Mouse (Mus musculus) hindbrain, embryonic 10.5 days (tissue): ENCODE measurements around the gene Serpinb9b. TPM values are rescaled to one million over a fixed set of nuclear protein-coding genes. Genes with fewer than 3 reads are reported as not detected.

Experiments used
- DNase-seq: peaks from one replicate; pipeline ENCODE4 v3.0.0-alpha.2; 2017; ENCODE audit warnings: low spot score
- H3K27ac ChIP-seq: fragments of 300-500 bp; sonication (generic); 2 replicates; pipeline ENCODE4 v1.5.1; 2016; ENCODE audit warnings: mild to moderate bottlenecking, moderate library complexity
- H3K27me3 ChIP-seq: fragments of 300-500 bp; sonication (generic); 2 replicates; pipeline ENCODE4 v1.6.1; 2016; ENCODE audit warnings: mild to moderate bottlenecking; ENCODE audit not compliant: poor library complexity, insufficient read depth, severe bottlenecking
- H3K36me3 ChIP-seq: fragments of 300-500 bp; sonication (generic); 2 replicates; pipeline ENCODE4 v1.6.1; 2016; ENCODE audit warnings: mild to moderate bottlenecking, moderate library complexity
- H3K4me1 ChIP-seq: fragments of 300-500 bp; sonication (generic); replicated peaks from 2 replicates; pipeline ENCODE4 v1.6.1; 2016; ENCODE audit warnings: mild to moderate bottlenecking
- H3K4me3 ChIP-seq: fragments of 300-500 bp; sonication (generic); 2 replicates; pipeline ENCODE4 v1.5.1; 2016; ENCODE audit warnings: mild to moderate bottlenecking, moderate library complexity
- H3K9me3 ChIP-seq: fragments of 300-500 bp; sonication (generic); 2 replicates; pipeline ENCODE4 v1.6.1; 2016; ENCODE audit warnings: mild to moderate bottlenecking, moderate library complexity
- WGBS: fragments of 180-500 bp; shearing (Covaris S2); methylation state at CpG from one replicate; pipeline ENCODE4 v1.1.7; 2016; 5-methylcytosine and 5-hydroxymethylcytosine counted together
- polyA plus RNA-seq: library from polyadenylated mRNA; unstranded; fragments of >200 nt; fragmentation: Nextera tagmentation; extraction: Ambion mirVana; gene quantifications from 2 replicates; pipeline ENCODE4 v1.2.1, GENCODE M21; 2016

The Serpinb9b gene
- polyA plus RNA-seq, 1 experiment from 2014 or later = 0.21 TPM

- H3K36me3 ChIP-seq = no peaks in the 10 kb centered on the region
These were observed 62.4 kb downstream of the Serpinb9b start for GRCm38 (mm10) chr13:33089566-33089965.

GRCm38 (mm10) chr13:33090546-33090945 lies 63.3 kb downstream of the Serpinb9b start:
- no peaks in the 10 kb centered on the region for H3K27me3 ChIP-seq
- 73% methylated on average over 1 of the region's 1 CpGs for WGBS
- no peak for DNase-seq
- H3K36me3 ChIP-seq = no peaks in the 10 kb centered on the region
- peaks cover 6% of the 10 kb centered on the region; the same call in 1 of the 2 replicates for H3K9me3 ChIP-seq
- H3K4me1 ChIP-seq = 0 out of 2 replicates have a peak, but pooled peaks cover 2% of the 10 kb centered on the region
- H3K4me3 ChIP-seq = no peak overlapping the region
- H3K27ac ChIP-seq = no peak overlapping the region

More at GRCm38 (mm10) chr13:33089566-33089965, 62.4 kb downstream of the Serpinb9b start:
- no peak for DNase-seq
- Histone ChIP-seq H3K27ac (no peak overlapping the region), H3K27me3 (no peaks in the 10 kb centered on the region), H3K9me3 (peaks cover 6% of the 10 kb centered on the region; the same call in 1 of the 2 replicates), H3K4me1 (0 out of 2 replicates have a peak, but pooled peaks cover 4% of the 10 kb centered on the region), H3K4me3 (no peak overlapping the region)
- 89% methylated on average over 3 of the region's 3 CpGs for WGBS

DNA sequence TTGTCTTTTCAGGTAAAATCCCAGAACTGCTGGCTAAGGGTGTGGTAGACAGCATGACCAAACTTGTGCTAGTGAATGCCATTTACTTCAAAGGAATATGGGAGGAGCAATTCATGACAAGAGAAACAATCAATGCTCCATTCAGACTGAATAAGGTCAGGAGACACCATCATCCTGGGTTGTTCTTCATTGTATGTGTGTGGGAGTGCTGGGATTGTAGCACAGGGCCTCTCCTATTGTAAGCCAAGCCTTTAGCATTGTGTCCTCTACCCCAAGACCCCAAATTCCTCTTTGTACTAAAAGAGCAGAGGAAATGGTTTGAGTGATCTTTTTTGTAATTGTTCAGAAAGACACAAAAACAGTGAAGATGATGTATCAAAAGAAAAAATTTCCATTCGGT lies 64.1 kb downstream of the Serpinb9b start:
- no peak overlapping the region for H3K27ac ChIP-seq
- peaks cover 6% of the 10 kb centered on the region; the same call in 1 of the 2 replicates for H3K9me3 ChIP-seq
- no peaks in the 10 kb centered on the region for H3K27me3 ChIP-seq
- no peak overlapping the region for H3K4me3 ChIP-seq
- H3K4me1 ChIP-seq = no peaks in the 10 kb centered on the region
- no peaks in the 10 kb centered on the region for H3K36me3 ChIP-seq
- DNase-seq = no peak
- WGBS = 77% methylated on average over 1 of the region's 1 CpGs

Other genes with a start within 250 kb of the Serpinb9b start
- gene Mylk4, start 243.5 kb upstream of the Serpinb9b start, polyA plus RNA-seq = not detected in 2 replicates
- gene Wrnip1, start 225.4 kb upstream of the Serpinb9b start, polyA plus RNA-seq = 16.8 and 19.4 TPM in 2 replicates
- not detected in 2 replicates for gene D930007J09Rik, start 224.6 kb upstream of the Serpinb9b start, polyA plus RNA-seq
- gene Serpinb1a, start 176.2 kb upstream of the Serpinb9b start, polyA plus RNA-seq = 0.32 and 0.85 TPM in 2 replicates
- gene Serpinb1c, start 129.2 kb upstream of the Serpinb9b start, polyA plus RNA-seq = not detected in 2 replicates
- 1.2 and 1.8 TPM in 2 replicates for gene Serpinb6b, start 62.2 kb upstream of the Serpinb9b start, polyA plus RNA-seq
- gene Serpinb9, start 24.2 kb upstream of the Serpinb9b start, polyA plus RNA-seq = 0.75 and 0.84 TPM in 2 replicates
- gene Serpinb1b, start 51.2 kb downstream of the Serpinb9b start, polyA plus RNA-seq = 0.54 and 3.5 TPM in 2 replicates
- gene Serpinb9c, start 132.3 kb downstream of the Serpinb9b start, polyA plus RNA-seq = not detected in 2 replicates
- gene Serpinb9d, start 165.5 kb downstream of the Serpinb9b start, polyA plus RNA-seq = not detected in 2 replicates
- gene Serpinb9e, start 222.2 kb downstream of the Serpinb9b start, polyA plus RNA-seq = not detected in 2 replicates